Mouse (Mus musculus): ENCODE measurements around the gene Lfng.

Lfng gene

GRCm38 (mm10) chr5:140589082-140589774 is 17.9 kb upstream of the Lfng start:
- DNase-seq (ENCODE audit: low read depth, low spot score), result no peak

GRCm38 (mm10) chr5:140594846-140595245 is 12.3 kb upstream of the Lfng start:
- no peak for DNase-seq (ENCODE audit: low read depth, low spot score)

- DNase-seq (ENCODE audit: low read depth, low spot score), result no peak
Observed at GRCm38 (mm10) chr5:140596426-140596825, 10.7 kb upstream of the Lfng start.

- DNase-seq (ENCODE audit: low read depth, low spot score), result no peak
Observed at GRCm38 (mm10) chr5:140596927-140597588, 10.1 kb upstream of the Lfng start.

GRCm38 (mm10) chr5:140597787-140598186 is 9.3 kb upstream of the Lfng start:
- DNase-seq (ENCODE audit: low read depth, low spot score), result no peak

- DNase-seq (ENCODE audit: low read depth, low spot score), result no peak
Observed at GRCm38 (mm10) chr5:140599939-140600338, 7.2 kb upstream of the Lfng start.

- DNase-seq (ENCODE audit: low read depth, low spot score), result no peak
Observed at GRCm38 (mm10) chr5:140601712-140602111, 5.4 kb upstream of the Lfng start.

GRCm38 (mm10) chr5:140602540-140602939 is 4.6 kb upstream of the Lfng start:
- no peak for DNase-seq (ENCODE audit: low read depth, low spot score)

GRCm38 (mm10) chr5:140604386-140604785 is 2.7 kb upstream of the Lfng start:
- DNase-seq (ENCODE audit: low read depth, low spot score), result no peak

GRCm38 (mm10) chr5:140605228-140605627 is 1.9 kb upstream of the Lfng start:
- no peak for DNase-seq (ENCODE audit: low read depth, low spot score)

- no peak for DNase-seq (ENCODE audit: low read depth, low spot score)
Observed at GRCm38 (mm10) chr5:140606386-140606785, 734 bp upstream of the Lfng start.

GRCm38 (mm10) chr5:140607836-140608633 is 915 bp downstream of the Lfng start:
- no peak for DNase-seq (ENCODE audit: low read depth, low spot score)

- no peak for DNase-seq (ENCODE audit: low read depth, low spot score)
Observed at GRCm38 (mm10) chr5:140608634-140609015, 1.5 kb downstream of the Lfng start.

- DNase-seq (ENCODE audit: low read depth, low spot score), result peak; percentile 75
Observed at GRCm38 (mm10) chr5:140609511-140610272, 2.6 kb downstream of the Lfng start.

GRCm38 (mm10) chr5:140610273-140611011 is 3.3 kb downstream of the Lfng start:
- DNase-seq (ENCODE audit: low read depth, low spot score), result peak; percentile 39

- DNase-seq (ENCODE audit: low read depth, low spot score), result peak; percentile 91
Observed at GRCm38 (mm10) chr5:140611021-140611583, 4.0 kb downstream of the Lfng start.

GRCm38 (mm10) chr5:140611611-140612185 is 4.6 kb downstream of the Lfng start:
- DNase-seq (ENCODE audit: low read depth, low spot score), result no peak

- DNase-seq (ENCODE audit: low read depth, low spot score), result no peak
Observed at GRCm38 (mm10) chr5:140612191-140612590, 5.1 kb downstream of the Lfng start.

GRCm38 (mm10) chr5:140614141-140614540 is 7.0 kb downstream of the Lfng start:
- DNase-seq (ENCODE audit: low read depth, low spot score), result no peak

- no peak for DNase-seq (ENCODE audit: low read depth, low spot score)
Observed at GRCm38 (mm10) chr5:140614837-140615236, 7.7 kb downstream of the Lfng start.
